In the genomic region with DNA sequence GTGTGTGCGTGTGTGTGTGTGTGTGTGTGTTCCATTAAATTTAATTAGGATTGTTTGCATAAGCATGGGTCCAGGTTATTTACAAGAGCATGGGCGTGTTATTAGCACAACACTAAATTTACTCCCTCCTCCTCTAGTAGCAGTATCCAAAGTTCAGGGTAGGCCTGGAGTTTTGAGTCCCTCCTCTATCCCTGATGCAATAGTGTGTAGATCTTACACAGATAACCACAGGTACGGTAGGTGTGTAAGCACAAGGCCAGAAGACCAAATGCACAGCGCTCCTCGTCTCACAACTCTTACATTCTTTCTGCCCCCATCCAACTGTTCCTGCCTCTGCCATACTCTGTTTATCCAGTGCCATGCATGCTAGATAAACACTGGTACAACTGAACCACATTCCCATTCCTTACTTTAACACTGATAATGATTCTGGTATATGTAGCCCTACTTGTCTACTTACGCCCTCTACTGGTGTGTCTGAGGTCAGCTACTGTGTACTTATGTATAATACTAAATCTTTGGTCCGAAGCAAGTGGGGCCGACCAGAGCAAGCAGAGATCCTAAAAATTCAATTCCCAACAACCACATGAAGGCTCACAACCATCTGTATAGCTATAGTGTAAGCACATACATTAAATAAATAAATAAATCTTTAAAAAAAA, we compare ENCODE assay signal across 8 mouse cellular contexts. TPM values are rescaled to one million over a fixed set of nuclear protein-coding genes. Genes with fewer than 3 reads are reported as not detected.
A peak's percentile ranks its signal among the peaks of the same experiment; 100 is the strongest.
DNase-seq lines count a peak whose midpoint lies in the region; ATAC-seq lines count a peak whose summit lies in the region.

No protein-coding gene starts in this region.

- no peak overlapping the region for H3K9ac ChIP-seq in midbrain, embryonic 11.5 days (ENCODE audit: low read length)
- peak overlapping the region; percentile 99; the same call in 1 of the 2 replicates for H3K9ac ChIP-seq in neural tube, embryonic 13.5 days

- DNase-seq in cerebellum, adult 9-11 months = peak; percentile 23
- no peak for DNase-seq in cerebellum, adult 8-10 months
- DNase-seq in midbrain, embryonic 10.5 days (ENCODE audit: low spot score) = no peak
- DNase-seq in midbrain, embryonic 11.5 days (ENCODE audit: low spot score, missing footprints) = no peak
- DNase-seq in induced T-regulatory cell, adult 2 months (ENCODE audit: low read depth) = peak; percentile 13
- DNase-seq in testis, postnatal 10 days (ENCODE audit: low spot score) = no peak
- no peak for DNase-seq in urinary bladder, postnatal 36 days (ENCODE audit: low spot score in 2 of 2)

- no peaks in the 10 kb centered on the region for H3K9me3 ChIP-seq in midbrain, embryonic 10.5 days (replicated peaks)
- H3K9me3 ChIP-seq in midbrain, embryonic 11.5 days (ENCODE audit: control insufficient read depth, low read length) = no peaks in the 10 kb centered on the region
- no peaks in the 10 kb centered on the region for H3K9me3 ChIP-seq in neural tube, embryonic 13.5 days

- ATAC-seq in midbrain, embryonic 11.5 days (ENCODE audit: low FRiP score) = no peak
- no peak for ATAC-seq in neural tube, embryonic 13.5 days (ENCODE audit: low read depth)

- H3K36me3 ChIP-seq in midbrain, embryonic 10.5 days = peaks cover 50% of the 10 kb centered on the region
- peaks cover 7% of the 10 kb centered on the region; the same call in 1 of the 2 replicates for H3K36me3 ChIP-seq in midbrain, embryonic 11.5 days (ENCODE audit: control insufficient read depth, insufficient read depth, low read length)
- peaks cover 32% of the 10 kb centered on the region for H3K36me3 ChIP-seq in neural tube, embryonic 13.5 days

- WGBS in midbrain, embryonic 10.5 days = 93% methylated on average over 8 of the region's 8 CpGs
- whole genome bisulfite sequencing in midbrain, embryonic 11.5 days = 90% methylated on average over 8 of the region's 8 CpGs
- 83% methylated on average over 8 of the region's 8 CpGs for WGBS in neural tube, embryonic 13.5 days

- no peak overlapping the region for H3K4me2 ChIP-seq in midbrain, embryonic 11.5 days
- H3K4me2 ChIP-seq in neural tube, embryonic 13.5 days = peak overlapping the region; percentile 78

- peaks cover 25% of the 10 kb centered on the region for H3K4me1 ChIP-seq in midbrain, embryonic 10.5 days
- peaks cover 10% of the 10 kb centered on the region; the same call in 1 of the 2 replicates for H3K4me1 ChIP-seq in midbrain, embryonic 11.5 days (ENCODE audit: control insufficient read depth, insufficient read depth, low read length)
- H3K4me1 ChIP-seq in neural tube, embryonic 13.5 days (replicated peaks) = peaks cover 21% of the 10 kb centered on the region

- H3K27me3 ChIP-seq in midbrain, embryonic 10.5 days (ENCODE audit: low read depth, poor library complexity, severe bottlenecking) = peaks cover 5% of the 10 kb centered on the region; the same call in 1 of the 2 replicates
- no peaks in the 10 kb centered on the region for H3K27me3 ChIP-seq in midbrain, embryonic 11.5 days (ENCODE audit: control insufficient read depth, insufficient read depth, low read length)
- no peaks in the 10 kb centered on the region for H3K27me3 ChIP-seq in neural tube, embryonic 13.5 days

- H3K27ac ChIP-seq in midbrain, embryonic 10.5 days (replicated peaks) = no peak overlapping the region
- H3K27ac ChIP-seq in midbrain, embryonic 11.5 days (ENCODE audit: low read depth, low read length) = no peak overlapping the region
- H3K27ac ChIP-seq in neural tube, embryonic 13.5 days (replicated peaks) = no peak overlapping the region

- H3K4me3 ChIP-seq in midbrain, embryonic 10.5 days = peak overlapping the region; percentile 100
- H3K4me3 ChIP-seq in midbrain, embryonic 11.5 days (ENCODE audit: low read depth, low read length) = no peak overlapping the region; the same call in 1 of the 2 replicates
- H3K4me3 ChIP-seq in neural tube, embryonic 13.5 days = peak overlapping the region; percentile 100; the same call in 1 of the 2 replicates

RNA-seq across cellular contexts. Expression of gene Cpeb3, which starts 1.2 kb away (rescaled TPM):
- polyA plus RNA-seq in midbrain, embryonic 10.5 days (2016; fragmentation: Nextera tagmentation; extraction: Ambion mirVana) = 1.2 and 2.0 TPM in 2 replicates
- polyA plus RNA-seq in midbrain, embryonic 11.5 days (2014; fragmentation: Nextera tagmentation; extraction: Ambion mirVana) = 2.9 and 3.1 TPM in 2 replicates
- 10.4 and 11.2 TPM in 2 replicates for polyA plus RNA-seq in neural tube, embryonic 13.5 days (2015; fragmentation: Nextera tagmentation; extraction: Ambion mirVana)

RNA-seq across cellular contexts. Expression of gene March5, which starts 2.3 kb away (rescaled TPM):
- polyA plus RNA-seq in midbrain, embryonic 10.5 days (2016; fragmentation: Nextera tagmentation; extraction: Ambion mirVana) = 111 and 115 TPM in 2 replicates
- polyA plus RNA-seq in midbrain, embryonic 11.5 days (2014; fragmentation: Nextera tagmentation; extraction: Ambion mirVana) = 155 and 159 TPM in 2 replicates
- polyA plus RNA-seq in neural tube, embryonic 13.5 days (2015; fragmentation: Nextera tagmentation; extraction: Ambion mirVana) = 130 and 134 TPM in 2 replicates

Comparison
In these comparisons a context has a peak if more than half of its experiments do, and no peak if none do; other contexts are left out.
1. DNase-seq: peak in cerebellum, adult 9-11 months (single experiment) and induced T-regulatory cell, adult 2 months (single experiment); none in cerebellum, adult 8-10 months (single experiment), midbrain, embryonic 10.5 days (single experiment), midbrain, embryonic 11.5 days (single experiment), testis, postnatal 10 days (single experiment) and urinary bladder, postnatal 36 days (0 of 2).